Mouse (Mus musculus) embryonic facial prominence, embryonic 14.5 days (tissue): ENCODE measurements at regions not wholly inside any gene's neighbourhood (a gene's known extent, or its start where the extent isn't known, plus 50 kb on each side); places are given as distances from the start of the nearest gene placed in this dataset.

Experiments used
- ATAC-seq: fragments of 200-750 bp; cut with Nextera tagmentation; 2 replicates; pipeline ENCODE4 v1.8.0; 2017; ENCODE audit warnings: low read depth, moderate number of reproducible peaks, moderate TSS enrichment
- DNase-seq: peaks from one replicate; pipeline ENCODE4 v3.0.0-alpha.2; 2015; ENCODE audit warnings: low spot score
- H3K27ac ChIP-seq: fragments of 300-500 bp; sonication (generic); replicated peaks from 2 replicates; pipeline ENCODE4 v1.5.1; 2014; ENCODE audit warnings: low read depth, mild to moderate bottlenecking, low read length, moderate library complexity
- H3K27me3 ChIP-seq: fragments of 300-500 bp; sonication (generic); replicated peaks from 2 replicates; pipeline ENCODE4 v1.6.1; 2014; ENCODE audit warnings: low read length; ENCODE audit not compliant: control insufficient read depth, insufficient read depth
- H3K36me3 ChIP-seq: fragments of 300-500 bp; sonication (generic); 2 replicates; pipeline ENCODE4 v1.6.1; 2014; ENCODE audit warnings: low read length, mixed read lengths; ENCODE audit not compliant: control insufficient read depth, insufficient read depth
- H3K4me1 ChIP-seq: fragments of 300-500 bp; sonication (generic); 2 replicates; pipeline ENCODE4 v1.6.1; 2014; ENCODE audit warnings: antibody characterized with exemption, low read length; ENCODE audit not compliant: control insufficient read depth, insufficient read depth
- H3K4me2 ChIP-seq: fragments of 300-500 bp; sonication (generic); 2 replicates; pipeline ENCODE4 v1.6.1; 2014; ENCODE audit warnings: low read depth, mild to moderate bottlenecking, low read length, moderate library complexity, mixed read lengths
- H3K4me3 ChIP-seq: fragments of 300-500 bp; sonication (generic); 2 replicates; pipeline ENCODE4 v1.5.1; 2014; ENCODE audit warnings: low read depth, mild to moderate bottlenecking, low read length
- H3K9ac ChIP-seq: fragments of 300-500 bp; sonication (generic); 2 replicates; pipeline ENCODE4 v1.6.1; 2014; ENCODE audit warnings: low read depth, mild to moderate bottlenecking, low read length, moderate library complexity, mixed read lengths
- H3K9me3 ChIP-seq: fragments of 300-500 bp; sonication (generic); 2 replicates; pipeline ENCODE4 v1.6.1; 2016; ENCODE audit warnings: low read length; ENCODE audit not compliant: control insufficient read depth
- WGBS: fragments of 180-500 bp; shearing (Covaris S2); extraction: QIAGEN DNeasy Blood & Tissue Kit; methylation state at CpG from one replicate; pipeline ENCODE4 v1.1.7; 2014; 5-methylcytosine and 5-hydroxymethylcytosine counted together

DNA sequence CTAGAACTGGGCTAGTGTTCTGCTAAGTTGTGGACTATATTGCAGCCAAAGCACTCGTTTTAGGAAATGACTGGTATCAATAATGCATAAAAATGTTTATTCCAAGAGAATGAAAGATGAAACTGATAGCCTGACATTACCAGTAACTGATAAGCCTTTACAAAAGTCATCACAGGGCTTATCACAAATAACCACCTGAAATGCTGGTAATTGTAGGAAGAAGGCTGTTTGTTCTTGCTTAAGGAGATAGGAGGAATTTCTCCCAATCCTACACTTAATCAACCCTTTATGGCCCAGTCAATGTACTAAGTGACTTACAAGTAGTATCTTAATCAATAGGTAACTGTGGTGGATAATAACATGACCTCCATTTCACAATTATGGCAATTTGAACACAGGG, 217.1 kb upstream of the Rasa1 start:
- H3K4me2 ChIP-seq = no peak overlapping the region
- no peaks in the 10 kb centered on the region for H3K4me1 ChIP-seq
- DNase-seq = no peak
- ATAC-seq = no peak
- no peak overlapping the region for H3K27ac ChIP-seq
- no peaks in the 10 kb centered on the region for H3K9me3 ChIP-seq
- no peak overlapping the region for H3K9ac ChIP-seq
- WGBS = 59% methylated on average over 1 of the region's 1 CpGs
- no peaks in the 10 kb centered on the region for H3K36me3 ChIP-seq
- H3K4me3 ChIP-seq = no peak overlapping the region
- H3K27me3 ChIP-seq = no peaks in the 10 kb centered on the region

GRCm38 (mm10) chr13:85505046-85505445, 216.1 kb upstream of the Rasa1 start:
- Histone ChIP-seq H3K4me2 (no peak overlapping the region), H3K9me3 (no peaks in the 10 kb centered on the region), H3K4me3 (no peak overlapping the region), H3K27me3 (no peaks in the 10 kb centered on the region), H3K9ac (no peak overlapping the region), H3K36me3 (no peaks in the 10 kb centered on the region), H3K27ac (no peak overlapping the region), H3K4me1 (no peaks in the 10 kb centered on the region)
- ATAC-seq = no peak
- 55% methylated on average over 4 of the region's 4 CpGs for WGBS
- DNase-seq = no peak

GRCm38 (mm10) chr13:85504001-85504400, 215.1 kb upstream of the Rasa1 start:
- no peaks in the 10 kb centered on the region for H3K4me1 ChIP-seq
- H3K27ac ChIP-seq = no peak overlapping the region
- ATAC-seq (no peak), DNase-seq (no peak)
- H3K4me2 ChIP-seq = no peak overlapping the region
- H3K9me3 ChIP-seq = no peaks in the 10 kb centered on the region
- WGBS = 45% methylated on average over 4 of the region's 4 CpGs
- H3K9ac ChIP-seq = no peak overlapping the region
- no peak overlapping the region for H3K4me3 ChIP-seq
- H3K36me3 ChIP-seq = no peaks in the 10 kb centered on the region
- no peaks in the 10 kb centered on the region for H3K27me3 ChIP-seq

GRCm38 (mm10) chr13:85498696-85499095, 209.8 kb upstream of the Rasa1 start:
- H3K4me2 ChIP-seq = no peak overlapping the region

GRCm38 (mm10) chr13:85484790-85485189, 195.9 kb upstream of the Rasa1 start:
- H3K36me3 ChIP-seq = no peaks in the 10 kb centered on the region
- DNase-seq (no peak), ATAC-seq (no peak)
- no peaks in the 10 kb centered on the region for H3K9me3 ChIP-seq
- H3K27me3 ChIP-seq = no peaks in the 10 kb centered on the region
- no peaks in the 10 kb centered on the region for H3K4me1 ChIP-seq
- H3K4me3 ChIP-seq = no peak overlapping the region
- H3K27ac ChIP-seq = no peak overlapping the region
- H3K9ac ChIP-seq = no peak overlapping the region
- H3K4me2 ChIP-seq = no peak overlapping the region
- WGBS = 53% methylated on average over 3 of the region's 3 CpGs

More at GRCm38 (mm10) chr13:85498696-85499095, 209.8 kb upstream of the Rasa1 start:
- ATAC-seq = no peak
- H3K4me3 ChIP-seq = no peak overlapping the region
- no peak for DNase-seq
- WGBS = 79% methylated on average over 2 of the region's 2 CpGs
- H3K9ac ChIP-seq = no peak overlapping the region
- H3K9me3 ChIP-seq = no peaks in the 10 kb centered on the region
- no peaks in the 10 kb centered on the region for H3K36me3 ChIP-seq
- H3K27ac ChIP-seq = no peak overlapping the region
- H3K27me3 ChIP-seq = no peaks in the 10 kb centered on the region
- no peaks in the 10 kb centered on the region for H3K4me1 ChIP-seq

DNA sequence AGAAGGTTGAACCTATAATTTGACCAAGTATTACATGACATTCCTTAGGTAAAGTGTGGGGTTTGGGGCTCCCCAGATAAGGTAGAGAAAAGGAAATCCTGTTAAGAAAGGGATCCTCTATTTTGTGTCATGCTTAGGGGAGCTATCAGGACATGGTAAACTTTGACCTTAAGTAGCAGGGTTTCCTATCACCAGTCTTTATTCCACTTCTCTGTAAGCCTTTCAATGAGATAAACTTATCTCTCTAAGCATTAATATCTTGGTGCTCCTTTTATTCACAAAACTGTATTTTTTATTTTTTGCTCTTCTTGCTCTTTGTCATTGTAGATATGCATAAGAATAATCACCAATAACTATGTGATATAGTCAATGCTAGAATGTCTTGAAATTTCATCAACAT, 194.4 kb upstream of the Rasa1 start:
- Histone ChIP-seq H3K27me3 (no peaks in the 10 kb centered on the region), H3K9me3 (no peaks in the 10 kb centered on the region), H3K9ac (no peak overlapping the region), H3K4me1 (no peaks in the 10 kb centered on the region), H3K4me2 (no peak overlapping the region), H3K36me3 (no peaks in the 10 kb centered on the region), H3K4me3 (no peak overlapping the region), H3K27ac (no peak overlapping the region)
- ATAC-seq (no peak), DNase-seq (no peak)

DNA sequence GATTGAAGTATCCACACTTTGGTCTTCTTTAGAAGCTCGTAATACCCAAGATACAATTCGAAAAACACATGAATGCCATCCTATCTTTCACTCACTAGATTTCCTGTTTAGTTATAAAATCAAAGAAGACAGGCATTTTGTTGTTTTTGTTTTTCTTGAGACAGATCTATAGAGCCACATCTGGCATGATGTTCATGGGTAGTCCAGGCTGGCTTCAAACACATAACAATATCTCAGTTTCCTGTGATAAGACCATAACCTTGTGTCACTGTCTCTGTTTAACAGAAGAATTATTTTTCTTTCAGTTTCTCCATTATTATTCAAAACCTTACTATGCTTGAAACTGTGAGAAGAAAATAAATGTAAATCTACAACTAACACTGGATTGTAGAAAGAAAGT, 190.5 kb upstream of the Rasa1 start:
- no peak overlapping the region for H3K4me3 ChIP-seq
- no peak overlapping the region for H3K4me2 ChIP-seq
- WGBS = 93% methylated on average over 2 of the region's 2 CpGs
- H3K27ac ChIP-seq = no peak overlapping the region
- ATAC-seq = no peak
- H3K4me1 ChIP-seq = no peaks in the 10 kb centered on the region
- no peaks in the 10 kb centered on the region for H3K9me3 ChIP-seq
- H3K27me3 ChIP-seq = no peaks in the 10 kb centered on the region
- no peak overlapping the region for H3K9ac ChIP-seq
- H3K36me3 ChIP-seq = no peaks in the 10 kb centered on the region
- no peak for DNase-seq

DNA sequence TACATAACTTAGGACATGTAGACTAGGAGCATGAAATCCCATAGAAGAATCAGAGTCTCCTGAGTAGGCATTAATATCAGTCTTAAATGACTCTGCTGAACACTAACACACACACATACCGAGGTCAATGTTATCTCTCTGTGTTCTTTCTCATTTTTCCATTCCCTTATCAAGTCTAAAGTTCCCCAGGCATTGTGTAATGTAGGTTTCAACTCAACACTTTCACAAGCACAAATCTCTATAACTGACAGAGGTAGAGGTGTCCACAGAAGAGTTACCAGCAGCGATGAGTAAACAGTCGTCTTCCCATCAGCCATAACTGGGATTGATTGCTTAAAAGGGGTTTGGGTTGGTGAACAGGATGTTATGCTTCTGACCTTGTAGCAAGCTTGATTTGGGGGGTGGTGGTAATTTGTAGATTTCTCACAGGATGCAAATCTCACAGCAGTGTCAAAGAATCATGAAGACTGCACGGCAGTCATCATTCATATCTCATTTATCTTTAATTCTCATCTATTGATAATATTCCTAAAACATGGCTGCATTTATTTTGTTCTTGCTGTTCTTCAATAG, 187.4 kb upstream of the Rasa1 start:
- 77% methylated on average over 4 of the region's 4 CpGs for WGBS
- H3K4me1 ChIP-seq = no peaks in the 10 kb centered on the region
- no peaks in the 10 kb centered on the region for H3K9me3 ChIP-seq
- ATAC-seq (no peak), DNase-seq (no peak)
- H3K9ac ChIP-seq = no peak overlapping the region
- no peaks in the 10 kb centered on the region for H3K36me3 ChIP-seq
- no peak overlapping the region for H3K27ac ChIP-seq
- H3K4me3 ChIP-seq = no peak overlapping the region
- no peaks in the 10 kb centered on the region for H3K27me3 ChIP-seq
- no peak overlapping the region for H3K4me2 ChIP-seq

- WGBS = 92% methylated on average over 5 of the region's 5 CpGs
- no peak for DNase-seq
- Histone ChIP-seq H3K4me1 (no peaks in the 10 kb centered on the region), H3K27me3 (no peaks in the 10 kb centered on the region), H3K9ac (no peak overlapping the region), H3K36me3 (no peaks in the 10 kb centered on the region), H3K4me2 (no peak overlapping the region), H3K9me3 (no peaks in the 10 kb centered on the region), H3K27ac (no peak overlapping the region), H3K4me3 (no peak overlapping the region)
- ATAC-seq = no peak
Measured at GRCm38 (mm10) chr13:85471340-85471739, 182.4 kb upstream of the Rasa1 start.
